Mouse (Mus musculus): Measurements from ENCODE around the gene Tmem158.

GRCm38 (mm10) chr9:123303952-123304351, 43.4 kb upstream of the Tmem158 start:
- no peak for TF ChIP-seq CTCF (conservative IDR thresholded peaks at IDR 0.05; ENCODE audit: insufficient read depth, insufficient read length, low read depth, low read length)
- TF ChIP-seq POLR2A (IDR thresholded peaks at IDR 0.05; ENCODE audit: low read depth, low read length): no peak
